Mouse (Mus musculus) heart, adult 2 months (tissue): ENCODE results near the gene Pcgf6.

Experiments
- CTCF ChIP-seq: fragments of 200-600 bp; IDR thresholded peaks from 2 replicates; pipeline ENCODE4 v1.8.1; 2022; ENCODE audit warnings: antibody characterized with exemption, mild to moderate bottlenecking, moderate library complexity
- POLR2A ChIP-seq: fragments of 200-500 bp; IDR thresholded peaks from 2 replicates; pipeline ENCODE4 v1.6.1; 2011; ENCODE audit warnings: mild to moderate bottlenecking, low read depth, low read length, control low read depth; ENCODE audit not compliant: insufficient read depth

GRCm38 (mm10) chr19:47023546-47023945 lies 27.2 kb downstream of the Pcgf6 start:
- no peak for TF ChIP-seq POLR2A
- TF ChIP-seq CTCF, result no peak
